In genomic region chr11:95211031-95211425, GRCm38 (mm10) we compare ENCODE assay signal across 9 mouse cellular contexts. TPM values are rescaled to one million over a fixed set of nuclear protein-coding genes. Genes with fewer than 3 reads are reported as not detected.
DNase-seq lines count a peak whose midpoint lies in the region; ATAC-seq lines count a peak whose summit lies in the region.
"Had no signal": no experiment of that assay in that cellular context is flagged by ENCODE, and none has a peak within 500 bp of the region (broad histone marks: within the 10 kb centered on the region; RNA-seq: fewer than 3 reads in every experiment).

No protein-coding gene starts in this region.

- no peaks in the 10 kb centered on the region for H3K36me3 ChIP-seq in forebrain, embryonic 10.5 days (replicated peaks)
- H3K36me3 ChIP-seq in intestine, embryonic 16.5 days (ENCODE audit: control insufficient read depth, insufficient read depth, low read length), result no peaks in the 10 kb centered on the region
- no peaks in the 10 kb centered on the region for H3K36me3 ChIP-seq in neural tube, embryonic 13.5 days

- 17% methylated on average over 5 of the region's 5 CpGs for WGBS in forebrain, embryonic 10.5 days
- 25% methylated on average over 5 of the region's 5 CpGs for WGBS in intestine, embryonic 16.5 days
- WGBS in neural tube, embryonic 13.5 days, result 23% methylated on average over 5 of the region's 5 CpGs

- peak; percentile 19 for DNase-seq in kidney, postnatal 10 days
- no peak for DNase-seq in kidney, adult 11 months
- no peak for DNase-seq in forebrain, embryonic 10.5 days (ENCODE audit: extremely low spot score, low spot score)
- DNase-seq in cerebellum, postnatal 14 days, result no peak
- no peak for DNase-seq in right cerebral cortex, postnatal 14 days
- DNase-seq in cerebellum, adult 8-10 months, result no peak

- peak overlapping the region; percentile 45 for H3K4me3 ChIP-seq in forebrain, embryonic 10.5 days
- H3K4me3 ChIP-seq in intestine, embryonic 16.5 days (ENCODE audit: low read length), result no peak overlapping the region
- H3K4me3 ChIP-seq in neural tube, embryonic 13.5 days, result peak overlapping the region; percentile 22; the same call in 1 of the 2 replicates

- ATAC-seq in intestine, embryonic 16.5 days, result peak; percentile 26
- ATAC-seq in neural tube, embryonic 13.5 days (ENCODE audit: low read depth), result 0 out of 2 replicates have a peak, but pooled peaks have one; percentile 7

- H3K9me3 ChIP-seq in forebrain, embryonic 10.5 days, result no peaks in the 10 kb centered on the region
- no peaks in the 10 kb centered on the region for H3K9me3 ChIP-seq in intestine, embryonic 16.5 days (ENCODE audit: control insufficient read depth, low read length)
- H3K9me3 ChIP-seq in neural tube, embryonic 13.5 days, result no peaks in the 10 kb centered on the region

- H3K27me3 ChIP-seq in forebrain, embryonic 10.5 days (ENCODE audit: poor library complexity, severe bottlenecking), result peaks cover 75% of the 10 kb centered on the region
- no peaks in the 10 kb centered on the region for H3K27me3 ChIP-seq in intestine, embryonic 16.5 days (replicated peaks; ENCODE audit: control insufficient read depth, insufficient read depth, low read length)
- H3K27me3 ChIP-seq in neural tube, embryonic 13.5 days, result peaks cover 28% of the 10 kb centered on the region

- H3K27ac ChIP-seq in forebrain, embryonic 10.5 days, result peak overlapping the region; percentile 73
- no peak overlapping the region for H3K27ac ChIP-seq in intestine, embryonic 16.5 days (ENCODE audit: low read length)
- no peak overlapping the region for H3K27ac ChIP-seq in neural tube, embryonic 13.5 days (replicated peaks)
- H3K27ac ChIP-seq: macrophage had no signal

- peak overlapping the region; percentile 51; the same call in 1 of the 2 replicates for H3K4me2 ChIP-seq in intestine, embryonic 16.5 days (ENCODE audit: low read depth, low read length)
- peak overlapping the region; percentile 58 for H3K4me2 ChIP-seq in neural tube, embryonic 13.5 days

- H3K9ac ChIP-seq in intestine, embryonic 16.5 days (ENCODE audit: low read depth, low read length), result no peak overlapping the region
- no peak overlapping the region for H3K9ac ChIP-seq in neural tube, embryonic 13.5 days

- H3K4me1 ChIP-seq in forebrain, embryonic 10.5 days, result peaks cover 39% of the 10 kb centered on the region
- peaks cover 6% of the 10 kb centered on the region; the same call in 1 of the 2 replicates for H3K4me1 ChIP-seq in intestine, embryonic 16.5 days (ENCODE audit: control insufficient read depth, insufficient read depth, low read length)
- H3K4me1 ChIP-seq in neural tube, embryonic 13.5 days (replicated peaks), result peaks cover 23% of the 10 kb centered on the region

RNA-seq across cellular contexts. Expression of gene Tac4, which starts 50.3 kb away (rescaled TPM):
- polyA plus RNA-seq in forebrain, embryonic 10.5 days (2016; fragmentation: Nextera tagmentation; extraction: Ambion mirVana), result not detected in 2 replicates
- polyA plus RNA-seq in intestine, embryonic 16.5 days (2015; fragmentation: Nextera tagmentation; extraction: Ambion mirVana), result not detected in 2 replicates
- polyA plus RNA-seq in neural tube, embryonic 13.5 days (2015; fragmentation: Nextera tagmentation; extraction: Ambion mirVana), result 0.15 TPM in 1 of 2 replicates, not detected in the other
- polyA plus RNA-seq: macrophage had no signal
